Mouse (Mus musculus): ENCODE measurements around the gene Slc25a21.
"Not testable (repeated sequence)": the region's sequence is repeated elsewhere in the genome, so short reads cannot be mapped to it uniquely, and the experiment has no call there.

The Slc25a21 gene

GRCm38 (mm10) chr12:57197363-57198026, at the start of gene Slc25a21:
Gene Slc25a21, minus strand, starts transcription at chr12:57197472.
- in situ Hi-C loops (cut with MboI; ENCODE audit: low sequenced_read_pairs) = no loop called here

DNA sequence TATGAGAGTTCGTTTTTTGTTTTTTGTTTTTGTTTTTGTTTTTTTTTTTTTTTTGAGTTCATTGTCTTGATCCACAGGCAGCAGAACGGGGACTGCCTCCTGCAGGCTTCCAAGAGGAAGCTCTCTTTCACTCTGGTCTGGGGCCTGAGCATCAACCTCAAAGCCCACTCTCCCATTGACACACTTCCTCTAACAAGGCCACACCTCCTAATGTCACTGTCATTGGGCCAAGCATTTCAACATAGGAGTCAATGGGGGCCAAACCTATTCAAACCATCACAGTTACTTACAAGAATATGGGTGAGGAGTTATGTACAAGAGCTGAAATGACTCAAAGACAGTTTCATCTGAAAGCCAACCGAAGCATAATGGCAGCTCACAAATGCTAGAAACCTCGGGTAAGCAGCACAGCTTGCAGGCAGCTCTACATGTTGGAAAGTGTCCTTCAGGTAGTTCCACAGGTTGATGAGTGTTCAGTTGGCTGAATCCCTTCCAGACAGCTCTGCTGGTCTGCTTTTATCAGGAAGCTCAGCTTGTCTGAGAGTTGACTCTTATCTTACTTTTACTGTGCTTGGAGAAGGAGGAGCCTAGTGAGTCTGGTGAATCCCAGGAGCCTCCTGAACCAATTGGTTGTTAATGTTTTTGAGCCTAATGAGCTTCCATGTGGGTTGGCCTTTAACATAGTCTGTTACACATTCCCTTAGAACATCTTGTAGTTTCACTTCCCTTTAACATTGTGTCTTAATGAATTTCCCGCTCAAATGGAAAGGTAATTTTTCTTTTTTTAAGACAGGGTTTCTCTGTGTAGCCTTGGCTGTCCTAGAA, 46.6 kb upstream of the Slc25a21 start:
- in situ Hi-C loops (cut with MboI; ENCODE audit: low sequenced_read_pairs) = no loop called here

DNA sequence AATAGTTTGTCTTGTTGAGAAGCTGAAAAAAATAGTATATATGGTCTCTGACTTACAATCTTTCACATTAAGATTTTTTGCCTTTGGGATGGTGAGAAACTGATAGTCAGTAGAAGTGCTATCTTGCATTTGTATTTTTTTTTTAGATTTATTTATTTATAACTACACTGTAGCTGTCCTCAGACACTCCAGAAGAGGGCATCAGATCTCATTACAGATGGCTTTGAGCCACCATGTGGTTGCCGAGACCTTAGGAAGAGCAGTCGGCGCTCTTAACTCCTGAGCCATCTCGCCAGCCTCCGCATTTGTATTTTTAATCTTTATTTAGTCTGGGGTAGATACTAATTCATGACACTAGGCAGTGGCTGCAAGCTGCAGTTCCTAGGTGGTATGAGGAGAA, 36.1 kb upstream of the Slc25a21 start:
- in situ Hi-C loops (cut with MboI; ENCODE audit: low sequenced_read_pairs) = no loop called here

GRCm38 (mm10) chr12:57231085-57231875, 34.0 kb upstream of the Slc25a21 start:
- in situ Hi-C loops (cut with MboI; ENCODE audit: low sequenced_read_pairs) = no loop called here

- in situ Hi-C loops (cut with MboI; ENCODE audit: low sequenced_read_pairs) = no loop called here
Measured at GRCm38 (mm10) chr12:57230192-57230706, 33.0 kb upstream of the Slc25a21 start, which contains the start of the genes Prps1l3 and Mipol1. Gene Prps1l3, plus strand, starts transcription at chr12:57230412. Gene Mipol1, plus strand, starts transcription at chr12:57230427.

GRCm38 (mm10) chr12:57229703-57230102, 32.4 kb upstream of the Slc25a21 start:
- in situ Hi-C loops (cut with MboI; ENCODE audit: low sequenced_read_pairs) = no loop called here

DNA sequence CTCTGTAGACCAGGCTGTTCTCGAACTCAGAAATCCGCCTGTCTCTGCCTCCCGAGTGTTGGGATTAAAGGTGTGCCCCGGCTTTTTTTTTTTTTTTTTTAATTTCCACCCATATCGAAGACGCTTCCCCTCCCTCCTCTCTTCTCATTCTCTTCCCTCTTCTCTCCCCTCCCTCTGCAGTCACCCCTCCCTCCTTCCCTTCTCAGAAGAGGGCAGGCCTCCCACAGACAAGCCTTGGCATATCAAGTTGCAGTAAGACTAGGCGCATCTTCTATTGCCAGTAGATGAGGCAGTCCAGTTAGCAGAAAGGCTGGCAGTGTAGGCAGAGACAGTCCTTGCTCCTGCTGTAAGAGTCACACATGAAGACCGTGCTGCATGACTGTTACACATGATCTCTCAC, 30.5 kb upstream of the Slc25a21 start:
- in situ Hi-C loops (cut with MboI; ENCODE audit: low sequenced_read_pairs) = no loop called here

DNA sequence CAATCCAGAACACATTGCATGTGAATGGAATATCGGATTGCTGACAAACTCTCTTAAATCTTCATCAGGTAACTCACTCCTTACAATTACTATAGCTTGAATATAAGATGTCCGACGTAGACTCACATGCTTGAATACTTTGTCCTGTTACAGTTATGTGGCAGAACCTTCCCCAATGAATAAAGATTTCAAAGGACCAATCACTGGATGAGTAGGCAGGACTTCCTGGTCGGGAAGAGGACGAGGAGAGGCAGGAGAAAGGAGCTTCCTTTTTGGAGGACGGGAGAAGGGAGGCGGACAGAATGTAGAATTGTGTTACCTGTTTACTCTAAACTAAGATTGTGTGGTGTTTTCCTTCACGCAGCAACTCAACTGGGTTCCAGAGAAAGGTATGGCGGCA, 29.1 kb upstream of the Slc25a21 start:
- in situ Hi-C loops (cut with MboI; ENCODE audit: low sequenced_read_pairs) = no loop called here

DNA sequence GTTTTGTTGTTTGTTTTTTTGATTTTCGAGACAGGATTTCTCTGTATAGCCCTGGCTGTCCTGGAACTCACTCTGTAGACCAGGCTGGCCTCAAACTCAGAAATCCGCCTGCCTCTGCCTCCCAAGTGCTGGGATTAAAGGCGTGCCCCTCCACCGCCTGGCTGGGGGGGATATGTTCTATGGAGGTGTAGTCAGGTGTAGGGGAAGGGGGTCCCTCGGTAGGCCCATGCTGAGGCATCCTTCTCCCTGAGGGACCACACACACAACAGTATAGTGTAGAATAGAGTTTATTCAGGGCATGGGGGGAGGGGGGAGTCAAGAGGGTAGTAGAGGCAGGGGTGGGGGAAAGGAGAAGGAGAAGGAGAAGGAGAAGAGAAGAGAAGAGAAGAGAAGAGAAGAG, 15.2 kb upstream of the Slc25a21 start:
- in situ Hi-C loops (cut with MboI; ENCODE audit: low sequenced_read_pairs) = not testable (repeated sequence)

GRCm38 (mm10) chr12:57211353-57212311, 14.4 kb upstream of the Slc25a21 start:
- in situ Hi-C loops (cut with MboI; ENCODE audit: low sequenced_read_pairs) = no loop called here

DNA sequence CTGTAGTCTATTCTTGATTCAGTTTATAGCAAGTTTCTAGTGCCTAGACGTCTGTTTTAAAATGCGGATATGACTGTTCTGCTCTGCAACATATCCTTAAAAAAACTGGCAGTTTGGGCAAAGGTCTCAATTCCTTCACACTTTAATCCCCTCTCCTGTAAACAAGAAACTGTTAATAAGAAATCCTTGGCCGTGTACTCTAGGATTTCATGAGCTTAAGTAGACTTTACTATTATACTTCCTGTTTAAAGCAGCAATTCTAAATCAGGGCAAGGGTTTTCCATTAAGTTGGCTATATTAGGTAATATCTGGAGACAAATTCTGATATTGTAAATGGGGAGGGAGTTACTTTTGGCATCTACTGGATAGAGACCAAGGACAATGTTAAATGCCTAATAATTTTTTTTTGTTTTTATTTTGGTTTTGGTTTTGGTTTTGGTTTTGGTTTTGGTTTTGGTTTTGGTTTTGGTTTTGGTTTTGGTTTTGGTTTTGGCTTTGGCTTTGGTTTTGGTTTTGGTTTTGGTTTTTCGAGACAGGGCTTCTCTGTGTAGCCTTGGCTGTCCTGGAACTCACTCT, 7.1 kb upstream of the Slc25a21 start:
- in situ Hi-C loops (cut with MboI; ENCODE audit: low sequenced_read_pairs) = no loop called here

GRCm38 (mm10) chr12:57201901-57202300, 4.6 kb upstream of the Slc25a21 start:
- in situ Hi-C loops (cut with MboI; ENCODE audit: low sequenced_read_pairs) = no loop called here

DNA sequence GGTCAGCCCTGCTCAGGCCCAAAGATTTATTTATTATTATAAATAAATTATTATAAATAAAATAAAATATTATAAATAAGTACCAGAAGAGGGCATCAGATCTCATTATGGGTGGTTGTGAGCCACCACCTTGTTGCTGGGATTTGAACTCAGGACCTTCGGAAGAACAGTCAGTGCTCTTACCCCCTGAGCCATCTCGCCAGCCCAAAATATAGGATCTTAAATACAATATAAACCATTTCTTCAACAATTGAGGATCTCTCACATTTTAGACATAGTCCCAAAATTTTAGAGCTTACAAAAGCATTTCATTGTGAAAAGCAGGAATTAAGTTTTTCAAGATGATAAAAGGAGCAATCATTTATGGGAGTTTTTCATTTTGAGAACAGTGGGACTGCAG, 2.2 kb upstream of the Slc25a21 start:
- in situ Hi-C loops (cut with MboI; ENCODE audit: low sequenced_read_pairs) = no loop called here

- in situ Hi-C loops (cut with MboI; ENCODE audit: low sequenced_read_pairs) = no loop called here
Measured at GRCm38 (mm10) chr12:57198269-57198668, 997 bp upstream of the Slc25a21 start.

DNA sequence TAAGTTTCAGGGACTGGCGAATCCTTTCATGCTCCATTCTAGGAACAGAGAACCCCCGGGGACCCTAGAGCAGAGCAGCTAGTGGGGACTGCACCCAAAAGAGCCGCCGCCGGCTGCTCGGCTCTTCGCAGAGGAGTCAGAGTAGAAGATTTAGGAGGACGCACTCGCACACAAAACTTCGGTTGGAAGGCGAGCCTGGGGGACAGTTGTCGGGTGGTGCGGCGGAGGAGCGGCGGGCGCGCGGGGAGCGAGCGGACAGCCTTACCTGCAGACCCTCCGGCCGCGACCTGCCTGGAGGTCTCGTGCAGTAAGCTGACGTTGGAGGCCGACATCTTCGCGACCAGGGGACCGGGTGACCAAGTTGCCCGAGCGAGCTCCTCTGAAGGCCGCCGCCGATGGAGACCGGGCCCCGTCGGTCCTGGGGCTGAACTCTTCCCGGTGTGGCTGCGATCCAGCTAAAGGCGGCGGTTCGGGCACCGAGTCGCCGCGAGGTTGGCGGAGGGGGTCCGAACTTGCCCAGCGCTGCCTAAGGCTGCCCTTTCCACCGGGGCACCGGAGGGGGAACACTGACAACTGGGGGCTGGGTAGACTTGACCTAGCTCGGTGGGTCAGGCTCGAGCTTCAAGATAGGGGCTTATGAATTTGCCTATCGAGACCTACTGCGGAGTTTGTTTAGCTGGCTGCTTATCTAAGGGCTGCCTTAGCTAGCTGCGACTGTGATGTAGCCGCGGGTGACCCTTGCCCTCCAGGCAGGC, 487 bp downstream of the Slc25a21 start:
- in situ Hi-C loops (cut with MboI; ENCODE audit: low sequenced_read_pairs) = no loop called here

DNA sequence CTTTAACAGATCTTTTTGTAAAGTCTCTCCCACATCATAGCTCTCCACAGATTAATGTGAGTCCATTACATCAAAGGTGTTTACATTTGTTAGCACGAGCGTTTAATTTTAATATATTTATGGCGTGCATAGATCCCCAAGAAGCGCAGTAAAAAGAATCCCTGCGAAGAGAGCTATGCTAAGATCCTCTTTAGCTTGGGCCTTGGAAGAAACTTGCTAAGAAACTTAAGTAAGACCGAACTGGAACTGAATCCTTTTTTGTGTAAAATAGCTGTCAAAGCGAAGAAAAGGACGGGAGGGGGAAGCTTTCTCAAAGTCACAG, 1.0 kb downstream of the Slc25a21 start:
- in situ Hi-C loops (cut with MboI; ENCODE audit: low sequenced_read_pairs) = no loop called here

- in situ Hi-C loops (cut with MboI; ENCODE audit: low sequenced_read_pairs) = no loop called here
Measured at GRCm38 (mm10) chr12:57194609-57195008, 2.7 kb downstream of the Slc25a21 start.

DNA sequence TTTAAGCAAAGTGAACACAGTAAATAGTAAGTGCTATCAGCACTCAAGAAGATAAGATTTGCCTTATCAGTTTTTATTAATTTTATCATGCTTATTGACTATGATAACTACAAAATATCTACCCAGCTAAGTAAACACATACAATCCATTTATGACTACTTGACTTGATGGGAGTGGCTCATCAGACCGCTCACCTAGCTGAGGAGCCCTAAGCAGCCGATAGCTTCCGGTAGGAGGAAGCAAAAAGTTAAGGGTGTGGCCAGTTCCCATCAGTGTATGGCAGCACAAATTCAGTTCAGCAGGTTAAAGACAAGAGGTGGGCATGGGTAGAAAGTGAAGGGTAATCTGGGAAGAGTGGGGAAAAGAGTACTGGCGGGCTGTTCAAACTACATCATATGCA, 10.2 kb downstream of the Slc25a21 start:
- in situ Hi-C loops (cut with MboI; ENCODE audit: low sequenced_read_pairs) = no loop called here

DNA sequence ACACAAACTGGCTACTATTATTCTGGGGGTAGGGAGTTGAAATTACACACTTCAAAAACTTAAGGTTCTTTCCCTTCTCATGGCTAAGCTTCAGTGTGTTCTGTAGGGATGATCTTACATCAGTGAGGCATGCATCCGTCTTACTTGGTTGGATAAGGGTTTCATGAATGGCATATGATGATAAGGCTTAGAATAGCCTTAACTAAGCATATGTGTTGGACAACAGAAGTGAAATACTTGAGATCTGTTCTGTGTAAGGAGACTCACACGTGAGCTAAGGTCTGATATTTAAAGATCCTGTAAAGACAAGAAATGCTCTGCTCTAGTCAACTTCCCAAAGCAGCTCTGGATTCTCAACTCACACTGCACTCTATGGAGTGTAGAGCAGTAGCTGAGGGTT, 11.1 kb downstream of the Slc25a21 start:
- in situ Hi-C loops (cut with MboI; ENCODE audit: low sequenced_read_pairs) = no loop called here
